Mouse (Mus musculus) gastrocnemius, postnatal 4 days (tissue): Measurements from ENCODE around the gene Glipr2. TPM values are rescaled to one million over a fixed set of nuclear protein-coding genes. Genes with fewer than 3 reads are reported as not detected.

ENCODE experiments used
- DNase-seq, 2 experiments: peaks; one replicate each; pipeline ENCODE4 v3.0.0; 2021 to 2022; ENCODE audit warnings: low spot score in 2 of 2, mixed read lengths in 2 of 2
- total RNA-seq, 2 experiments: library from RNA; stranded (reverse); gene quantifications; 2 replicates each; pipeline ENCODE4 v1.2.3; 2021

Glipr2 gene
- total RNA-seq, 2 experiments from 2014 or later = 44.4 to 44.5 TPM

DNA sequence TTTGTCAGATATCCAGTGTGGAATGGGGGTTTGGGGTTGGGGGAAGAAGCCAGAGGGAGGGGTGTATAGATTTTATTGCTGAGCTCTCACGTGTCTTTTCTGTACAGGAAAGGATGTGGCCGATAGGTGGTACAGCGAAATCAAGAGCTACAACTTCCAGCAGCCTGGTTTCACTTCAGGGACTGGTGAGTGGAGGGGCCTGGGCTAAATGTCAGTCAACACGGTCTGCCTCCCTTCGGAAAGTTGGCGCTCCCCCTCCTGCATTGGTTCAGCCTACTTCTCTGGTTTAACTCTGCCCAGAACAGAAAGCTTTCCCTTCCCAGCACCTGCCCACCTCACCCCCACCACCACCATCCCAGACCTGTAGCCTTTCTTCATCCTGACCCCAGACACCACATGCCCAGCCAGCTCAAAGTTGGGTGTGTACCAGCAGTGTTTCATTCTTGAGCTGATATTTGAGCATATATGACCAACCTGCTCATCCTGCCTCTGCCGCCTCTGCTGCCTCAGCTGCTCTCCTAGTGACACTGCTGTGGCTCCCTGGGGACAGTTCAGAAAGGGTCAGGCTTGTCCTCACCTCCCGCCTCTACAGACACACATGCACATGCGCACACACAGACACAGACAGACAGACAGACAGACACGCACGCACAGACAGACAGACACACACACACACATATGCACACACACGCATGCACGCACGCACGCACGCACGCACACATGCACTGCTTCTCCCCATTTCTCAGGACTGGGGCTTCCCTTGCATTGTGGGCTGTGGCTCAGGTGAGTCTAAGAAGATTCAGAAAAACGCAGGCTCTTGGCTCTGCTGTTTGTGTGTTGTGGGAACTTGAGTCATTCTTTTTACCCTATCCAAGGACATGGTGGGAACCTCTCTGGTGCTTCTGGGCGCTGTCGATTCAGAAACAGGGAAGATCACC lies 13.5 kb downstream of the Glipr2 start:
- DNase-seq = no peak

GRCm38 (mm10) chr4:43971541-43972136 lies 14.4 kb downstream of the Glipr2 start:
- no peak for DNase-seq

DNA sequence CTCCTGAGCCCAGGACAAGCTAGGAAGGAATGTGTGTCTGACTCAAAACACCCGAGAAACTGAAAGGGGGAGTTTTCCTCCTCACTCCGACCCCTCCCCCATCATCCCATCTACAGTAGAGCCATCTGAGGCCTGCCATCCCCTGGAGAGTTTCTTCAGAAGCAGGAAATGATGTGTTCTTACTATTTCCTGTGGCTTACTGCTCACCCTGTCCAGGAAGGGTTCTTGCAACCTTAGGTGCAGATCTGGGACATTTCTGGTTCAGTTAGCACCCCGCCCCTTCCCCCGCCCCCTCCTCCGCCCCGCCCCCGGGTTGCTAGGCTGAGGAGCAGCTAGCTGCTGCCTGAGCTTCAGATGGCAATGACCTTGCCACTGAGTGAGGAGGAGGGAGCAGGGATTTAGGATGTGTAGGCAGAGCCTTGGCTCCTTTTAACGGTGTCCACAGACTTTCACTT lies 15.0 kb downstream of the Glipr2 start:
- DNase-seq = no peak

GRCm38 (mm10) chr4:43973526-43973981 lies 16.4 kb downstream of the Glipr2 start:
- DNase-seq = peak in 1 of 2 experiments; percentile 53

- DNase-seq = no peak
Measured at GRCm38 (mm10) chr4:43974914-43975616, 17.9 kb downstream of the Glipr2 start.

DNA sequence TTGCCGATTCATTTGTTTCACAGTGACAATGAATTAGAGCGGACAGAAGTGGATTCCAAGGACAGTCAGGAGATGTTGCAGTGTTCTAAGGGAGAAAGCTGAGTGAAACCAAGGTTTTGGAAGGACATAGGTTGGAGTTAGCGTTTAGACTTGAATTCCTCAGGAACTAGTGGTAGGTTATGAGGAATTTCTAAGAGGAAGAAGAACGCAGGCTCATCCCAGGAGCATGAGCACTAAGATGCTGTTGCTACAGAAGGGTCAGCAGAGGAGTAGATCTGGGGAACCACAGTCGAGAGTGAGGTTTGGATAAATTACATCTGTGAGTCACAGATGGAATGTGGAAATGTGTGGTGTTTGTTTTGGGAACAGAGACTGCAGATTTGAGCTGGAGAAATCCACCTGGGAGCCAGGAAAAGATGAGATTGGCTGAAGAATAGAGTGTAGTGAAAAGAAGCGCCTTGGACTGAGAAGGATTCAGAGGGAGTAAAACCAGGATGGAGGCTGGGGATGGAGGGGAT lies 19.1 kb downstream of the Glipr2 start:
- DNase-seq = no peak

GRCm38 (mm10) chr4:43978521-43979443 lies 21.6 kb downstream of the Glipr2 start:
- DNase-seq = peak; percentile 50 to 73

DNA sequence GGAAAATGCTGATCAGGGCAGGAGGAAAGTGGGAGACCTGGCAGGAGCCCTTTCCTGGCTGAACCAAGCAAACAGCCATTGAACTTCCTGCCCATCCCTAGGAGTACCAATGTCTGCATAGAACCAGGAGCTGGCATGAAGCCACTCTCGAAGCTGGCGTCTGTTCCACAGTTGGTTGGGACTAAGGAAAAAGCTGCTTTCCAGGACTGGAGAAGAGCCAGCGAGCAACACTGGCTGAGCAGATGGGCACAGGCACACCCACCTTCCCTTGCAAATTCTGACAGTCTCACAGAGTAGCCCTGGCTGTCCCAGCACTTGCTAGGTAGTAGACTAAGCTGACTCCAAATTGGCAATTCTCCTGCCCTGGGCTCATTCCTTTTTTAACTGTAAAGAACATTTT lies 22.5 kb downstream of the Glipr2 start:
- DNase-seq = peak in 1 of 2 experiments; percentile 77

GRCm38 (mm10) chr4:43980236-43980635 lies 23.0 kb downstream of the Glipr2 start:
- peak in 1 of 2 experiments; percentile 7 for DNase-seq

DNA sequence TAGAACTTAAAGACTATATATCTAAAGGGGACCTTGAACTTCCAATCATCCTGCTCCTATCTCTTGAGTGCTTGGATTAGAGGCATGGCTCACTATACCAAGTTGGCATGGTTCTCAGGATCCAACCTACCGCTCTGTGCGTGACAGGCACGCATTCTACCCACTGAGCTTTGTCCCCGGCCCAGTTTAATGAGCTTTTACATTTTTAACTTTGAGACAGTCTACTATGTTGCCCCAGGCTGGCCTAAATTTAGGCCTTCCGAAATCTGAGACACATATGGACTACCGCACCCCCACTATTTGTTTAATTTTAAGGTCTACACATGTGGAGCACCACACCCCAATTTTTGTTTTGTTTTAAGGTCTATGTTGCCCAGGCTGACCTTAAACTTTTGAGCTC lies 23.6 kb downstream of the Glipr2 start:
- peak in 1 of 2 experiments; percentile 5 for DNase-seq

DNA sequence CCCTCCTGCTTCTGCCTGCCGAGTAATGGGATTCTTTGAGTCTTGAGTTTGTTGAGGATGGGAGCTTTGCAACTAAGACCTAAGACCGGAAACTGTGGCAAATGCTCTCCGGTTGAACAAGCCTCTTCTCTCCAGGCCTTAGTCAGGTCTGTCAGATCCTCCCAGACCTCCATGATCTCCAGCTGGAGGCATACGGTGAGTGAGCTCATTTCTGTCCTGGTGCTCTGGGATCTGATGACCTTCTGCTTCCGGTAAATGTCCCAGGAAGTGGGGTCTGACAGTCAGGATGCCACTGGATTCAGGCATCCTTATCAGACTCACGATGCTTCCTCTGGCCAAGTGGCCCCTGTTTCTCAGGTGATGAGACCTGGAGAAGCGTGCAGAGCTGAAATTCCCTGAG lies 24.1 kb downstream of the Glipr2 start:
- DNase-seq = peak in 1 of 2 experiments; percentile 6

GRCm38 (mm10) chr4:43982053-43982732 lies 25.0 kb downstream of the Glipr2 start:
- DNase-seq = peak; percentile 90 to 96

GRCm38 (mm10) chr4:43983181-43983580 lies 26.0 kb downstream of the Glipr2 start, which contains the start of gene Ccin:
Gene Ccin (plus strand): TSS chr4:43983483.
- peak in 1 of 2 experiments; percentile 8 for DNase-seq

GRCm38 (mm10) chr4:43983756-43984155 lies 26.6 kb downstream of the Glipr2 start:
- peak in 1 of 2 experiments; percentile 7 for DNase-seq

DNA sequence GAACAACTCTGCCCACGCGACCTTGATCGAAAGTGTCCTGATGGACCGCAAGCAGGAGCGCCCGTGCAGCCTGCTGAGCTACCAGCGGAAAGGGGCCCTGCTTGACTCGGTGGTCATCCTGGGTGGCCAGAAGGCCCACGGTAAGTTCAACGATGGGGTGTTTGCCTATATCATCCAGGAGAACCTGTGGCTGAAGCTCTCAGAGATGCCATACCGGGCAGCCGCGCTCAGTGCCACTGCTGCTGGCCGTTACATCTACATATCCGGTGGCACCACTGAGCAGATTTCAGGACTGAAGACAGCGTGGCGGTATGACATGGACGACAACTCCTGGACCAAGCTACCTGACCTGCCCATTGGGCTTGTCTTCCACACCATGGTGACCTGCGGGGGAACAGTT lies 27.1 kb downstream of the Glipr2 start:
- DNase-seq = peak in 1 of 2 experiments; percentile 6

DNA sequence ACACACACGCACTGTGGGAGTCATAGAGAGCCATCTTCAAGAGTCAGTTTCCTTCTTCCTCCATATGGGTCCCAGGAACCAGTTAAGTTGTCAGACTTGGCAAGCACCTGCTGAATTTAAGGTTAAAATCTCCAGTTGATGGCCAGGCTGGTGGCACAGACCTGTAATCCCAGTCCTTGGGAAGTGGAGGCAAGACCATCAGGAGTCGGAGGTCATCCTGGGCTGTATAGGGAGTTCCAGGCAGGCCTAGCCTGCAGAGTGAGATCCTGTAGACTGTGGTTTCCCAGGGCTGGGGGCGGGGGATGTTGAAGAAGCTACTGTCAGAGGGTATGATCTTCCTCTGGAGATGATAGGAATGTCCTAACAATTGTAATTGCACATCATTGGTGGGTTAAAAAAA lies 31.8 kb downstream of the Glipr2 start:
- DNase-seq = no peak

GRCm38 (mm10) chr4:43993072-43993471 lies 35.9 kb downstream of the Glipr2 start:
- no peak for DNase-seq

GRCm38 (mm10) chr4:43994342-43994741 lies 37.1 kb downstream of the Glipr2 start:
- no peak for DNase-seq

DNA sequence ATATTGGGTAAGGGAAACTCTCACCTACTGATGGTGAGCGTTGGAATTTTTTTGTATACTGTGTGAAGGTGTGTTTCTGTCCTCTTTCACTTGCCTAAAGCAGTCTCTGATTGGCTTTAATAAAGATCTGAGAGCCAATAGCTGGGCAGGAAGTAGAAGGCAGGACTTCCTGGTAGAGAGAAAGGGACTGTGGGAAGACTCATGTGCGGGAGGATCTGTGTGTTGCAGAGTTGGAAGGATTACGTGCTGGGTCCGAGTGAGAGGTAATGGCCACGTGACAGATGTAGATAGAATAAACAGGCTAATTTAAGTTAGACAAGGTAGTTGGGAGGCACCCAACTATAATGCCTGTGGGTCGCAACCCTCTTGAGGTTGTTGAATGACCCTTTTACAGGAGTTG lies 46.4 kb downstream of the Glipr2 start:
- no peak for DNase-seq
